Mouse (Mus musculus) midbrain, embryonic 14.5 days (tissue): ENCODE measurements around the gene Dbp. TPM values are rescaled to one million over a fixed set of nuclear protein-coding genes. Genes with fewer than 3 reads are reported as not detected.
A peak's percentile ranks its signal among the peaks of the same experiment; 100 is the strongest.
"Not testable (repeated sequence)": the region's sequence is repeated elsewhere in the genome, so short reads cannot be mapped to it uniquely, and the experiment has no call there.

ENCODE experiments used
- ATAC-seq: fragments of 200-750 bp; cut with Nextera tagmentation; 2 replicates; pipeline ENCODE4 v1.8.0; 2017; ENCODE audit warnings: moderate number of reproducible peaks, moderate library complexity; ENCODE audit not compliant: low FRiP score, low TSS enrichment
- DNase-seq: peaks from one replicate; pipeline ENCODE4 v3.0.0-alpha.2; 2015
- H3K27ac ChIP-seq: fragments of 300-500 bp; sonication (generic); replicated peaks from 2 replicates; pipeline ENCODE4 v1.5.1; 2014; ENCODE audit warnings: mild to moderate bottlenecking, low read depth, low read length, moderate library complexity
- H3K27me3 ChIP-seq: fragments of 300-500 bp; sonication (generic); 2 replicates; pipeline ENCODE4 v1.6.1; 2014; ENCODE audit warnings: low read length, control low read depth, mixed read lengths; ENCODE audit not compliant: control insufficient read depth, insufficient read depth
- H3K36me3 ChIP-seq: fragments of 300-500 bp; sonication (generic); 2 replicates; pipeline ENCODE4 v1.6.1; 2014; ENCODE audit warnings: low read length, control low read depth; ENCODE audit not compliant: control insufficient read depth, insufficient read depth
- H3K4me1 ChIP-seq: fragments of 300-500 bp; sonication (generic); 2 replicates; pipeline ENCODE4 v1.6.1; 2014; ENCODE audit warnings: mild to moderate bottlenecking, antibody characterized with exemption, low read length, control low read depth; ENCODE audit not compliant: control insufficient read depth, insufficient read depth
- H3K4me2 ChIP-seq: fragments of 300-500 bp; sonication (generic); 2 replicates; pipeline ENCODE4 v1.6.1; 2014; ENCODE audit warnings: mild to moderate bottlenecking, low read length, moderate library complexity
- H3K4me3 ChIP-seq: fragments of 300-500 bp; sonication (generic); replicated peaks from 2 replicates; pipeline ENCODE4 v1.5.1; 2014; ENCODE audit warnings: low read depth, low read length
- H3K9ac ChIP-seq: fragments of 300-500 bp; sonication (generic); replicated peaks from 2 replicates; pipeline ENCODE4 v1.6.1; 2014; ENCODE audit warnings: mild to moderate bottlenecking, low read length, moderate library complexity
- H3K9me3 ChIP-seq: fragments of 300-500 bp; sonication (generic); 2 replicates; pipeline ENCODE4 v1.6.1; 2016; ENCODE audit warnings: low read length, control low read depth, mixed read lengths; ENCODE audit not compliant: control insufficient read depth
- WGBS: fragments of 180-500 bp; shearing (Covaris S2); extraction: QIAGEN DNeasy Blood & Tissue Kit; methylation state at CpG from one replicate; pipeline ENCODE4 v1.1.7; 2014; 5-methylcytosine and 5-hydroxymethylcytosine counted together
- polyA plus RNA-seq: library from polyadenylated mRNA; unstranded; fragments of >200 nt; fragmentation: Nextera tagmentation; extraction: Ambion mirVana; gene quantifications from 2 replicates; pipeline ENCODE4 v1.2.1, GENCODE M21; 2014

Dbp gene
- 1.9 and 4.3 TPM in 2 replicates for polyA plus RNA-seq

GRCm38 (mm10) chr7:45704730-45705442 is at the start of gene Dbp:
Gene Dbp, plus strand, starts transcription at chr7:45705088.
- peaks cover 2% of the 10 kb centered on the region; the same call in 1 of the 2 replicates for H3K36me3 ChIP-seq
- H3K4me2 ChIP-seq: peak within 1 kb of the TSS; percentile 96
- peaks cover 77% of the 10 kb centered on the region for H3K4me1 ChIP-seq
- DNase-seq (peak; percentile 99), ATAC-seq (peak; percentile 89)
- no peaks in the 10 kb centered on the region for H3K9me3 ChIP-seq
- H3K27me3 ChIP-seq: no peaks in the 10 kb centered on the region
- H3K9ac ChIP-seq: peak within 1 kb of the TSS; percentile 56
- H3K27ac ChIP-seq: peak within 1 kb of the TSS; percentile 93
- H3K4me3 ChIP-seq: peak within 1 kb of the TSS; percentile 51
- 0% methylated on average over 36 of the region's 36 CpGs for WGBS

GRCm38 (mm10) chr7:45660746-45661478 is 44.0 kb upstream of the Dbp start:
- ATAC-seq (no peak), DNase-seq (no peak)
- 83% methylated on average over 11 of the region's 11 CpGs for WGBS
- Histone ChIP-seq H3K4me3 (no peak overlapping the region), H3K36me3 (no peaks in the 10 kb centered on the region), H3K9me3 (no peaks in the 10 kb centered on the region), H3K27ac (no peak overlapping the region), H3K4me1 (no peaks in the 10 kb centered on the region), H3K9ac (no peak overlapping the region), H3K27me3 (no peaks in the 10 kb centered on the region), H3K4me2 (no peak overlapping the region)

- not testable (repeated sequence) for H3K27me3 ChIP-seq, DNase-seq, H3K4me2 ChIP-seq, H3K9ac ChIP-seq, H3K27ac ChIP-seq, ATAC-seq, H3K9me3 ChIP-seq, H3K36me3 ChIP-seq, H3K4me1 ChIP-seq, H3K4me3 ChIP-seq
- WGBS: 93% methylated on average over 6 of the region's 6 CpGs
These were observed 43.2 kb upstream of the Dbp start for GRCm38 (mm10) chr7:45661702-45662101.

GRCm38 (mm10) chr7:45665303-45666138 is 39.4 kb upstream of the Dbp start:
- no peak overlapping the region for H3K9ac ChIP-seq
- H3K36me3 ChIP-seq: no peaks in the 10 kb centered on the region
- no peaks in the 10 kb centered on the region for H3K9me3 ChIP-seq
- DNase-seq (no peak), ATAC-seq (no peak)
- WGBS: 60% methylated on average over 13 of the region's 13 CpGs
- H3K4me3 ChIP-seq: no peak overlapping the region
- no peaks in the 10 kb centered on the region for H3K4me1 ChIP-seq
- no peaks in the 10 kb centered on the region for H3K27me3 ChIP-seq
- H3K4me2 ChIP-seq: no peak overlapping the region
- no peak overlapping the region for H3K27ac ChIP-seq

- DNase-seq: no peak
- Histone ChIP-seq H3K27me3 (no peaks in the 10 kb centered on the region), H3K36me3 (no peaks in the 10 kb centered on the region), H3K27ac (no peak within 1 kb of the TSS), H3K4me1 (no peaks in the 10 kb centered on the region), H3K9ac (no peak within 1 kb of the TSS), H3K4me2 (no peak within 1 kb of the TSS), H3K4me3 (no peak within 1 kb of the TSS), H3K9me3 (no peaks in the 10 kb centered on the region)
- no peak for ATAC-seq
- WGBS: 86% methylated on average over 7 of the region's 7 CpGs
These were observed 38.7 kb upstream of the Dbp start, which contains the start of gene Fut2 for GRCm38 (mm10) chr7:45666161-45666560. Gene Fut2, minus strand, starts transcription at chr7:45666394.

- Histone ChIP-seq H3K4me3 (no peak overlapping the region), H3K27ac (no peak overlapping the region), H3K4me1 (no peaks in the 10 kb centered on the region), H3K36me3 (no peaks in the 10 kb centered on the region), H3K4me2 (no peak overlapping the region), H3K27me3 (no peaks in the 10 kb centered on the region), H3K9ac (no peak overlapping the region), H3K9me3 (no peaks in the 10 kb centered on the region)
- peak; percentile 42 for DNase-seq
- ATAC-seq: no peak
- WGBS: 67% methylated on average over 14 of the region's 14 CpGs
These were observed 37.1 kb upstream of the Dbp start for GRCm38 (mm10) chr7:45667761-45668160.

GRCm38 (mm10) chr7:45668921-45669320 is 36.0 kb upstream of the Dbp start:
- Histone ChIP-seq H3K27me3 (no peaks in the 10 kb centered on the region), H3K9me3 (no peaks in the 10 kb centered on the region), H3K27ac (no peak overlapping the region), H3K9ac (no peak overlapping the region), H3K4me2 (no peak overlapping the region), H3K36me3 (no peaks in the 10 kb centered on the region), H3K4me3 (no peak overlapping the region), H3K4me1 (no peaks in the 10 kb centered on the region)
- ATAC-seq (no peak), DNase-seq (no peak)
- 95% methylated on average over 9 of the region's 9 CpGs for WGBS

- Histone ChIP-seq H3K4me3 (no peak overlapping the region), H3K9ac (no peak overlapping the region), H3K4me2 (no peak overlapping the region), H3K27me3 (no peaks in the 10 kb centered on the region), H3K27ac (no peak overlapping the region), H3K36me3 (no peaks in the 10 kb centered on the region), H3K4me1 (no peaks in the 10 kb centered on the region), H3K9me3 (no peaks in the 10 kb centered on the region)
- DNase-seq (no peak), ATAC-seq (no peak)
- WGBS: 79% methylated on average over 7 of the region's 7 CpGs
These were observed 27.1 kb upstream of the Dbp start for GRCm38 (mm10) chr7:45677627-45678295.
